Mouse (Mus musculus): ENCODE measurements around the gene Dync1i2. TPM values are rescaled to one million over a fixed set of nuclear protein-coding genes. Genes with fewer than 3 reads are reported as not detected.

The Dync1i2 gene
- polyA plus RNA-seq, 1 experiment from 2014 or later, result 184 TPM

GRCm38 (mm10) chr2:71281981-71282380 lies 70.5 kb downstream of the Dync1i2 start:
- H3K36me3 ChIP-seq, result peaks cover 26% of the 10 kb centered on the region
- no peak overlapping the region for H3K4me2 ChIP-seq (replicated peaks)
- no peaks in the 10 kb centered on the region for H3K27me3 ChIP-seq
- 79% methylated on average over 1 of the region's 1 CpGs for WGBS
- no peak overlapping the region for H3K27ac ChIP-seq
- ATAC-seq, result peak; percentile 50; the same call in 1 of the 2 replicates
- no peak overlapping the region for H3K9ac ChIP-seq (replicated peaks)
- H3K9me3 ChIP-seq, result no peaks in the 10 kb centered on the region
- H3K4me1 ChIP-seq (replicated peaks), result no peaks in the 10 kb centered on the region
- H3K4me3 ChIP-seq (replicated peaks), result no peak overlapping the region

DNA sequence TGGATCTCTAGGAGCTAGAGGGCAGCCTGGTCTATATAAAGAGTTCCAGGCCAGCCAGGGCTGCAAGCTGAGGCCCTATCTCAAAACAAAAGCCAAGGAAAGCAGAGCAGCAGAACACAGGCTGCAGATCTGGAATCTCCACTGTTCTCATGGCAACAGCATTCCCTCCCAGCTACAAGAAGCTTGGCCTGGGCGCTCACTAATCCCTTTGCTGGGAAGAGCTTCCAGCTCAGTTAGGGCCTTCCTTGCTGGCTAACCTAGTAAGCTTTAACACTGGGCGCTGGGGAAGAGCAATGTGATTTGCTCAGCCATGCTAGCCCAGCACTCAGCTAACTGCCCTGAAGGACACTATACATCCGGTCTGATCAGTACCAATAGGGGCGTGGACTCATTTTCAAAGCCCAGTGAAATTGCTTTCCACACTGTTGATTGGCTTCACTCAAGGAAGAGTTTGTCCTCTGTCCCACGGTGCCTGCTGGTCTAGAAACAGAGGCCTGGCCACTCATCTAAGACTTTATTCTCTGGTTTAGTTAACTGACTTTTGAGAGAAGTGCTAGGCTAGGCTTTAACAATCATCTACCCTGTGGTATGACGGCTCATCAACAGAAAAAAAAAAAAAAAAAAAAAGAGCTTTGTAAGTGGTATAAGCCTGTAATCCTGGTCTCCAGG lies 78.7 kb downstream of the Dync1i2 start:
- Histone ChIP-seq H3K9ac (replicated peaks) (no peak overlapping the region), H3K36me3 (peaks cover 13% of the 10 kb centered on the region), H3K4me2 (replicated peaks) (no peak overlapping the region), H3K27ac (peak overlapping the region; percentile 44; the same call in 1 of the 2 replicates), H3K4me3 (replicated peaks) (no peak overlapping the region), H3K27me3 (no peaks in the 10 kb centered on the region), H3K9me3 (no peaks in the 10 kb centered on the region), H3K4me1 (replicated peaks) (peaks cover 23% of the 10 kb centered on the region)
- 34% methylated on average over 6 of the region's 6 CpGs for WGBS
- ATAC-seq, result peak; percentile 50; the same call in 1 of the 2 replicates

DNA sequence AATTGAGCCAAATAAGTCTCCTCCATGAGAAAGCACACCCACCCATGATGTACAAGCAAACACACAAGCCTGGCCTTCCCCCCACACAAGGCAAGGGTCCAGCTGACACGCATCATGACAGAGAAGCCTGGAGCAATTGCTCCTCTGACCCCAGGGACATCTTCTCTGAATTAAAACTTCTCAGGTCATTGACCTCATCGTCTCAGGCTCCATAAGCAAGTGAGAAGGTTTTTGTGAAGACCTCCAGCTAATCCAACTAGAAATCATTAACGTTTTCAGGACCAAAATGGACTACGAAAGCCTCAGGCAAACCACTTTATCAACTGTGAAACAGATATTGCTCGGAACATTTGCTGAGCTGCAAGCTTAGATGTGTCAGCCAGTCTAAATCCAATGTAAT lies 80.1 kb downstream of the Dync1i2 start:
- Histone ChIP-seq H3K9me3 (no peaks in the 10 kb centered on the region), H3K36me3 (peaks cover 10% of the 10 kb centered on the region; the same call in 1 of the 2 replicates), H3K4me2 (replicated peaks) (no peak overlapping the region), H3K4me1 (replicated peaks) (peaks cover 30% of the 10 kb centered on the region), H3K27me3 (no peaks in the 10 kb centered on the region), H3K9ac (replicated peaks) (no peak overlapping the region), H3K4me3 (replicated peaks) (no peak overlapping the region), H3K27ac (no peak overlapping the region)
- ATAC-seq, result no peak
- WGBS, result 44% methylated on average over 5 of the region's 5 CpGs

DNA sequence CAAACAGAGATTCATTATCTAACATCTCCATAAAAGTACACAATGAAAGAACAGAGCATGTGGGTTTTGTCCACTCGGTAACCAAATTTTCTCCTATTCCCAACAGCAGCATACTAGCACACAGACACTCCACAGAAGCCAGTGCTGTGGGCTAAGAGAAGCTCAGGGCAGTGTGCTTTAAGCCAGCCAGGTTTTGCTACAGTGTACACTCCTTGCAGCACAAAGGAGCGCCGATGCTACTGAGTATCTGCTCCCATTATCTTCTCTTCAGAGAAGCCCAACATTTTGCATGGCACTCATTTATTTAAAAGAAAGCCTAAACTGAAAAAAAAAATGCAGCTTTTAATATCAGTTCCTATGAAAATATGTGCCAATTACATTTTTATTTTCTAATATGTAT lies 82.5 kb downstream of the Dync1i2 start:
- H3K36me3 ChIP-seq, result peaks cover 17% of the 10 kb centered on the region
- no peak for ATAC-seq
- H3K4me1 ChIP-seq (replicated peaks), result peaks cover 30% of the 10 kb centered on the region
- 53% methylated on average over 3 of the region's 3 CpGs for WGBS
- H3K4me3 ChIP-seq (replicated peaks), result no peak overlapping the region
- H3K27me3 ChIP-seq, result no peaks in the 10 kb centered on the region
- peak overlapping the region; percentile 72; the same call in 1 of the 2 replicates for H3K27ac ChIP-seq
- no peak overlapping the region for H3K4me2 ChIP-seq (replicated peaks)
- no peaks in the 10 kb centered on the region for H3K9me3 ChIP-seq
- no peak overlapping the region for H3K9ac ChIP-seq (replicated peaks)

DNA sequence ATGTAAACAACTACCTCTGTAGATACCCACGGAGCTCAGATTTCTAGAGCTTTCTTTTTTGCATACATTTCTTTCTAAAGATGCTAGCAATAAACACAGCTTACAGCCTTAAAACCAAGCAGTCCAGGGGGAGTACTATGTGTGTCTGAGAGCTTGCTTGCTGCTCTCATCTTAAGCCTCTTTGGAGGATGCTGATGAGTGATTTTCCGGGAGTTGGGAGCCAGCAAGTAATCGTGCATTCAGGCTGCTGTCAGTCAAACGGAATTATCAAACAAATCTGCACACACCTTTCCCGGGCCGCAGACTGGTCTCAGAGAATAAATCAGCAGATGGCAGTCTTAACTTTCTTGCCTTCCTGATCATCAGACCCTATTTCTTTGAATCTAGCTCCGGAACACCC lies 83.0 kb downstream of the Dync1i2 start:
- Histone ChIP-seq H3K4me2 (replicated peaks) (peak overlapping the region; percentile 20; the same call in 1 of the 2 replicates), H3K36me3 (peaks cover 17% of the 10 kb centered on the region), H3K9me3 (no peaks in the 10 kb centered on the region), H3K4me1 (replicated peaks) (peaks cover 30% of the 10 kb centered on the region), H3K9ac (replicated peaks) (peak overlapping the region; percentile 41; the same call in 1 of the 2 replicates), H3K27ac (peak overlapping the region; percentile 69), H3K4me3 (replicated peaks) (no peak overlapping the region), H3K27me3 (no peaks in the 10 kb centered on the region)
- ATAC-seq, result peak; percentile 72
- WGBS, result 14% methylated on average over 7 of the region's 7 CpGs

- no peak overlapping the region for H3K27ac ChIP-seq
- H3K36me3 ChIP-seq, result peaks cover 17% of the 10 kb centered on the region
- no peaks in the 10 kb centered on the region for H3K27me3 ChIP-seq
- 59% methylated on average over 12 of the region's 12 CpGs for WGBS
- H3K9ac ChIP-seq (replicated peaks), result no peak overlapping the region
- H3K9me3 ChIP-seq, result no peaks in the 10 kb centered on the region
- ATAC-seq, result no peak
- H3K4me3 ChIP-seq (replicated peaks), result no peak overlapping the region
- H3K4me2 ChIP-seq (replicated peaks), result no peak overlapping the region
- peaks cover 20% of the 10 kb centered on the region for H3K4me1 ChIP-seq (replicated peaks)
Measured at GRCm38 (mm10) chr2:71295844-71296243, 84.3 kb downstream of the Dync1i2 start.

- ATAC-seq, result no peak
- Histone ChIP-seq H3K27me3 (no peaks in the 10 kb centered on the region), H3K4me2 (replicated peaks) (no peak overlapping the region), H3K9me3 (no peaks in the 10 kb centered on the region), H3K27ac (no peak overlapping the region), H3K4me3 (replicated peaks) (no peak overlapping the region), H3K9ac (replicated peaks) (no peak overlapping the region), H3K4me1 (replicated peaks) (peaks cover 23% of the 10 kb centered on the region), H3K36me3 (peaks cover 17% of the 10 kb centered on the region)
- 71% methylated on average over 1 of the region's 1 CpGs for WGBS
Measured at GRCm38 (mm10) chr2:71297501-71297900, 86.0 kb downstream of the Dync1i2 start.

DNA sequence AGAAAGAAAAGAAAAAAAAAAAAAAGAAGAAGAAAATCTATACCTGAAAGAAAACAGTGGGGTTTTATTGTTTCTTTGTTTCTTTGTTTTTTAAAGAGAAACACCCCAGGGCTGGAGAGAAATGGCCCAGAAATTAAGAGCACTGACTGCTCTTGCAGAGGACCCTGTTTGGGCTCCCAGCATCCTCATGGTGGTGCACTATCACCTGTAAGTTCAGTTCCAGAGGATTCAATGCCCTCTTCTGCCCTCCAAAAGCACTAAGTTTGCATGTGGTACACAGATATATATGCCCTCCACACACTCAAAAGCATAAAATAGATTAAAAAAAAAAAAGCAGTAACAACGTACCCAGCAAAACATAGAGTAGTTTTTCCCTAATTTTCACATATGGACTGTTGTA lies 87.2 kb downstream of the Dync1i2 start:
- H3K4me3 ChIP-seq (replicated peaks), result no peak overlapping the region
- H3K9ac ChIP-seq (replicated peaks), result no peak overlapping the region
- H3K4me2 ChIP-seq (replicated peaks), result no peak overlapping the region
- H3K9me3 ChIP-seq, result no peaks in the 10 kb centered on the region
- H3K4me1 ChIP-seq (replicated peaks), result peaks cover 26% of the 10 kb centered on the region
- WGBS, result 95% methylated on average over 1 of the region's 1 CpGs
- no peak overlapping the region for H3K27ac ChIP-seq
- peaks cover 14% of the 10 kb centered on the region for H3K36me3 ChIP-seq
- no peaks in the 10 kb centered on the region for H3K27me3 ChIP-seq
- no peak for ATAC-seq

DNA sequence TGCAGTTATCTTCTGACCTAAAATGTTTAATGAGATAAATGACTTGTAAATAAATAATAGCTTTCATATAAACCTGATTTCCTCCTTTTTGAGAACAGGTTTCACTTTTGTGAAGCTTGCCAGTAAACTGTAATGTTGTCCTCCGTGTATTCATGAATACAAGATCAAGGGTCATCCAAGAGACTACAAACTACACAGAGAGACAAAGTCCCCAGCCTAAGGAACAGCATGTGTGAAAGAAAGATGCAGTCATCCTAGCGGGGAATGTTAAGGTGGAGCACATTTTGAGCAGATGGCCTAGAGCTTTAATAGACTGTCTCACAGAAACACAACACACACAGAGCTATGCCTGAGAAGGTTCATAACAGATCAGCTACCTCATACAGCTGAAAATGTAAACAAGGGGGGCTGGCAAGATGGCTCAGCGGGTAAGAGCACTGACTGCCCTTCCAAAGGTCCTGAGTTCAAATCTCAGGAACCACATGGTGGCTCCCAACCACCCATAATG lies 90.7 kb downstream of the Dync1i2 start:
- H3K27me3 ChIP-seq, result no peaks in the 10 kb centered on the region
- no peak overlapping the region for H3K9ac ChIP-seq (replicated peaks)
- no peak overlapping the region for H3K27ac ChIP-seq
- H3K4me1 ChIP-seq (replicated peaks), result peaks cover 11% of the 10 kb centered on the region; the same call in 1 of the 2 replicates
- peaks cover 16% of the 10 kb centered on the region for H3K36me3 ChIP-seq
- no peak overlapping the region for H3K4me2 ChIP-seq (replicated peaks)
- ATAC-seq, result no peak
- H3K4me3 ChIP-seq (replicated peaks), result no peak overlapping the region
- WGBS, result 76% methylated on average over 3 of the region's 3 CpGs
- no peaks in the 10 kb centered on the region for H3K9me3 ChIP-seq

- Histone ChIP-seq H3K27ac (no peak overlapping the region), H3K27me3 (no peaks in the 10 kb centered on the region), H3K9ac (replicated peaks) (no peak overlapping the region), H3K4me1 (replicated peaks) (peaks cover 11% of the 10 kb centered on the region; the same call in 1 of the 2 replicates), H3K4me3 (replicated peaks) (no peak overlapping the region), H3K36me3 (peaks cover 15% of the 10 kb centered on the region), H3K4me2 (replicated peaks) (no peak overlapping the region), H3K9me3 (no peaks in the 10 kb centered on the region)
- ATAC-seq, result no peak
Measured at GRCm38 (mm10) chr2:71303221-71303620, 91.7 kb downstream of the Dync1i2 start.

GRCm38 (mm10) chr2:71304821-71305220 lies 93.3 kb downstream of the Dync1i2 start:
- Histone ChIP-seq H3K9me3 (no peaks in the 10 kb centered on the region), H3K4me3 (replicated peaks) (no peak overlapping the region), H3K9ac (replicated peaks) (no peak overlapping the region), H3K36me3 (peaks cover 13% of the 10 kb centered on the region; the same call in 1 of the 2 replicates), H3K4me1 (replicated peaks) (peaks cover 16% of the 10 kb centered on the region), H3K27ac (no peak overlapping the region), H3K27me3 (no peaks in the 10 kb centered on the region), H3K4me2 (replicated peaks) (no peak overlapping the region)
- no peak for ATAC-seq
- WGBS, result 53% methylated on average over 3 of the region's 3 CpGs

- ATAC-seq, result no peak
- no peak overlapping the region for H3K4me3 ChIP-seq (replicated peaks)
Measured at GRCm38 (mm10) chr2:71306357-71306756, 94.9 kb downstream of the Dync1i2 start.

More at GRCm38 (mm10) chr2:71306357-71306756, 94.9 kb downstream of the Dync1i2 start:
- Histone ChIP-seq H3K9ac (replicated peaks) (no peak overlapping the region), H3K9me3 (no peaks in the 10 kb centered on the region), H3K4me2 (replicated peaks) (no peak overlapping the region), H3K27me3 (no peaks in the 10 kb centered on the region), H3K36me3 (peaks cover 28% of the 10 kb centered on the region), H3K4me1 (replicated peaks) (peaks cover 16% of the 10 kb centered on the region), H3K27ac (no peak overlapping the region)

All from midbrain, embryonic 13.5 days (tissue).